Mouse (Mus musculus): ENCODE data around the gene Brd2. TPM values are rescaled to one million over a fixed set of nuclear protein-coding genes. Genes with fewer than 3 reads are reported as not detected.

The Brd2 gene
- 118 and 172 TPM in 2 replicates for polyA plus RNA-seq (2011; ENCODE audit: insufficient read depth, insufficient read length, low replicate concordance, missing spikeins)

DNA sequence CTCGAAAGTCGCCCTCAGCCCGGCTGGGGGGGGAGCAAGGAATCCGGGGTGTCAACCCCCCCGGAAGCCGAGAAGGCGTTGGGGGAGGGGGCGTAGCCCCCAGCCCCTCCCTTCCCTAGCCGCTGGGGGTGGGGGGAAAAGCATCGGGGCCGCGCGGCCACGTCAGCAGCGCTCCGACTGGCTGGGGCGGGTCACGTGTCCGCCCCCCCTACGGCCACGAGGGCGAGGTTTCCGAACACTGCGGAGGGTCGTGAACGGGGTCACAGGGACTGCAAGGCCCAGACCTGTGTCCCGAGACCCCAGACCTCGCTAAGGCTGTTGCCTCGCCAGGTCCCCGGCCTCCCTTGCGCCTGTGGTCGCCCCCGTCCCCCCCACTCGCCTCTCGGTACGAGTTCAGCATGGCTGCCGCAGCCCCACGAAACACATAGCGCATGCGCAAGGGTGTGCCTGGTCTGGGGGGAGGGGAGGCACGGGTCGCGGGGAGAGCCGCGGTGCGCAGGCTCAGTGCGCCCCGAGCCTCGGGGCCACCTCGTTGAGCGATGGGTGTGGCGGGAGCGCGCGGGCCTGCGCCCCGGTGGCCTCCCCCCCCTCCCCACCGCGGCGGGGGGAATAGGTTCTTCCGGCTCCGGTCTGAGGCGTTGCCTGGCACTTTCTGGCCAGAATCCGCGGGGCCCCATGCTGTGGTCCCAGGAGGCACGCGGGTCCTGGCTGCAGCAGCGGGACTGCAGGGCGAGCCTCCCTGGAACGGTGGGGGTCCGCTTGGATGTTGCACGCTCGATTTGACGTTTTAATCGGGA is at the start of gene Brd2:
Brd2 (minus strand) TSS at position 447 of the 797 bp plus-strand sequence.
- H3K4me1 ChIP-seq (ENCODE audit: control insufficient read depth, insufficient read depth, low read length), result peaks cover 6% of the 10 kb centered on the region; the same call in 1 of the 2 replicates
- peak within 1 kb of the TSS; percentile 88 for H3K4me3 ChIP-seq (replicated peaks; ENCODE audit: control insufficient read depth, low read depth, low read length)
- WGBS, result under 1% methylated on average over 74 of the region's 75 CpGs
- TF ChIP-seq POLR2A (IDR thresholded peaks at IDR 0.05; ENCODE audit: borderline replicate concordance, control insufficient read depth, low read depth, low read length) (peak; percentile 51; the same call in 1 of the 2 replicates), CTCF (IDR thresholded peaks at IDR 0.05; ENCODE audit: control insufficient read depth, insufficient read depth, low read length) (no peak)
- H3K27ac ChIP-seq (ENCODE audit: control insufficient read depth, insufficient read depth, low read depth, low read length, poor library complexity), result peak within 1 kb of the TSS; percentile 95

DNA sequence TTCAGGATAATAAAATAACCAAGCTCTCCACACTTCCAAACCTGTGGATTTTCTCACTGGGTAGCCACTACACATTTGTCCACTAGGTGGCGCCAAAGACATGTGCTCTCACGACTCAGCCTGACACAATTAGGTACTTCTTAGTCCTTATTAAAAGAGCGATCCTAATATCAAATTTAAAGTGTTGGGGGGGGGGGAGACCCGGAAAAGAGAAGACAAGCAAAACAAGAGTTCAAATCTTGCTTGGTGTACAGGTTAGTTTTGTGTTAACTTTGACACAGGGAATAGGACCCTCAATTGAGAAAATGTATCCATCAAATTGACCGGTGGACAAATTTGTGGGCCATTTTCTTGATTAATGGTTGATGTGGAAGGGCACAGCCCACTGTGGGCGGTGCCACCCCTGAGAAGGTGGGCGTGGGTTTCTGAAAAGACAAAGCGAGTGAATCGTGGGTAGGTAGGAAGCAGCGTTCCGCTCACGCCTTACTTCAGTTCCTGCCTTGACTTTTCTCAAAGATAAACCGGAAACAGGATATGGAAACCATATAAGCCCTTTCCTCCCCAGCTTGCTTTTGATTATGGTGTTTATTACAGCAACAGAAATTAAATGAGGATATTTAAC is 48.6 kb upstream of the Brd2 start:
- Histone ChIP-seq H3K27ac (ENCODE audit: control insufficient read depth, insufficient read depth, low read depth, low read length, poor library complexity) (peak overlapping the region; percentile 30; the same call in 1 of the 2 replicates), H3K4me1 (ENCODE audit: control insufficient read depth, insufficient read depth, low read length) (peaks cover 2% of the 10 kb centered on the region; the same call in 1 of the 2 replicates), H3K4me3 (replicated peaks; ENCODE audit: control insufficient read depth, low read depth, low read length) (peak overlapping the region; percentile 56)
- WGBS, result under 1% methylated on average over 13 of the region's 13 CpGs
- TF ChIP-seq CTCF (IDR thresholded peaks at IDR 0.05; ENCODE audit: control insufficient read depth, insufficient read depth, low read length) (peak; percentile 82), POLR2A (IDR thresholded peaks at IDR 0.05; ENCODE audit: borderline replicate concordance, control insufficient read depth, low read depth, low read length) (no peak)

DNA sequence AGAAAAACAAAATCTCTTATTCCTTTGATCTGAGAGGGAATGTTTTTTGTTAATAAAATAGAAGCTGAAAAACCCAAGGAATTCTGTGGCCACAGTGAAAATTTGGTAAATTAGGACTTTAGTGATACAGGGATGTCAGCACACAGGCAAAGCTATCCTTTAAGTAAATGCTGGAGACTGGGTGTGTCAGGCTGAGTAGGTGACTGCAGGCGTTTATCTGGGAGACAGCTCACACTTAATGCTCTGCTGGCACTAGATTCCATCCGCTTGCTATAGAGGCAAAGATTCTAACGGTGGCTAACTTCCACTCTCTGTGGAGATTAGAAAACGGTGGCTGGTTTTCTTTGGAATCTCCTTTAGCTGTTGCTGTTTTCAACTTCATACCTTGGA is 48.0 kb upstream of the Brd2 start:
- Histone ChIP-seq H3K4me3 (replicated peaks; ENCODE audit: control insufficient read depth, low read depth, low read length) (no peak overlapping the region), H3K27ac (ENCODE audit: control insufficient read depth, insufficient read depth, low read depth, low read length, poor library complexity) (no peak overlapping the region), H3K4me1 (ENCODE audit: control insufficient read depth, insufficient read depth, low read length) (peaks cover 2% of the 10 kb centered on the region; the same call in 1 of the 2 replicates)
- 2% methylated on average over 4 of the region's 4 CpGs for WGBS
- TF ChIP-seq POLR2A (IDR thresholded peaks at IDR 0.05; ENCODE audit: borderline replicate concordance, control insufficient read depth, low read depth, low read length), result no peak
- no peak for TF ChIP-seq CTCF (IDR thresholded peaks at IDR 0.05; ENCODE audit: control insufficient read depth, insufficient read depth, low read length)

DNA sequence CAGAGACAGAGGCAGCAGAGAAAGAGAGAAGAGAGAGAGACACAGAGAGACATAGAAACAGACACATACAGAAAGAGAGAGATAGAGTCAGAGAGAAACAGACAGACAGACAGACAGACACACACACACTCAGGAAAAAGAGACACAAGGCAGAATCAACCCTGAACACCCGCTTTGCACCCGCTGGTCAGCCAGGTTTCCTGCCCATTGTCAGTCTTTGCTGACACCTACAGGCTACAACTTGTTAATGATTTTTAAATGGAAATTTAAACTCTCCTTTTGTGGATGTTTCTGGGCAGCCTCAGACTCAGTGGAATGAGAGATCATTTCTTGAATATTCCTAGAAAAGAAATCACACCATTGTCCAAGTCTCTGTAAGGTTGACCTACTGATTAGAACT is 46.8 kb upstream of the Brd2 start:
- no peak overlapping the region for H3K4me3 ChIP-seq (replicated peaks; ENCODE audit: control insufficient read depth, low read depth, low read length)
- peak; percentile 74 for TF ChIP-seq CTCF (IDR thresholded peaks at IDR 0.05; ENCODE audit: control insufficient read depth, insufficient read depth, low read length)
- TF ChIP-seq POLR2A (IDR thresholded peaks at IDR 0.05; ENCODE audit: borderline replicate concordance, control insufficient read depth, low read depth, low read length), result no peak
- 1% methylated on average over 2 of the region's 2 CpGs for WGBS

DNA sequence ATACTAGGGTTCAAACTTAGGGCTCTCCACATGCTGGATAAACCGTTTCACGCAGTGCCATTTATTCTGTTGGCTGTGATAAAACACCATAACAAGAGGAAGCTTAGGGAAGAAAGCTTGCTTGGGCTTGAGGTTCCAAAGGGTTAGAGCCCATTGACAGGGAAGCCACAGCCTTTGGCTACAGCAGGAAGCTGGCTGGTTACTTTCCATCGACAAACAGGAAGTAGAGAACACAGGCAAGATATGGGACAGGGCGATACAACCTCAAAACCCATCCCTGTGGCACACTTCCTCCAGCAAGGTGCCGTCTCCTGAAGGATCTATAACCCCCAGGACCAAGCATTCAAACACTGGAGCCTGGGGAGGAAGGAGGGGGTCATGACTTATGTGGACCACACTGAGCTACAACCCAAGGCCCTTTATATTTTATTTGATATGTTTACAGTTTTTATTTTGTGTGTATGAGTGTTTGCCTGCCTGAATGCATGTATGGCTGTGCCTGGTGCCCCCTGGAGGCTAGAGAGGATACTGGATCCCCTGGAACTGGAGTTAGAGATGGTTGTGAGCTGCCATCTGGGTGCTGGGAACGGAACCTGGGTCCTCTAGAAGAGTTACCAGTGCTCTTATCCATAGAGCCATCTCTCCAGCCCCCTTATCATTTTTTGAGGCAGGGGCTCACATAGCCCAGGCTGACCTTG is 42.7 kb upstream of the Brd2 start:
- WGBS, result 20% methylated on average over 6 of the region's 6 CpGs
- no peak overlapping the region for H3K4me3 ChIP-seq (replicated peaks; ENCODE audit: control insufficient read depth, low read depth, low read length)
- TF ChIP-seq CTCF (IDR thresholded peaks at IDR 0.05; ENCODE audit: control insufficient read depth, insufficient read depth, low read length) (peak; percentile 37; the same call in 1 of the 2 replicates), POLR2A (IDR thresholded peaks at IDR 0.05; ENCODE audit: borderline replicate concordance, control insufficient read depth, low read depth, low read length) (no peak)
- no peaks in the 10 kb centered on the region; the same call in 1 of the 2 replicates for H3K4me1 ChIP-seq (ENCODE audit: control insufficient read depth, insufficient read depth, low read length)
- no peak overlapping the region for H3K27ac ChIP-seq (ENCODE audit: control insufficient read depth, insufficient read depth, low read depth, low read length, poor library complexity)

More for the DNA sequence above, 46.8 kb upstream of the Brd2 start:
- Histone ChIP-seq H3K4me1 (ENCODE audit: control insufficient read depth, insufficient read depth, low read length) (peaks cover 2% of the 10 kb centered on the region; the same call in 1 of the 2 replicates), H3K27ac (ENCODE audit: control insufficient read depth, insufficient read depth, low read depth, low read length, poor library complexity) (no peak overlapping the region)

DNA sequence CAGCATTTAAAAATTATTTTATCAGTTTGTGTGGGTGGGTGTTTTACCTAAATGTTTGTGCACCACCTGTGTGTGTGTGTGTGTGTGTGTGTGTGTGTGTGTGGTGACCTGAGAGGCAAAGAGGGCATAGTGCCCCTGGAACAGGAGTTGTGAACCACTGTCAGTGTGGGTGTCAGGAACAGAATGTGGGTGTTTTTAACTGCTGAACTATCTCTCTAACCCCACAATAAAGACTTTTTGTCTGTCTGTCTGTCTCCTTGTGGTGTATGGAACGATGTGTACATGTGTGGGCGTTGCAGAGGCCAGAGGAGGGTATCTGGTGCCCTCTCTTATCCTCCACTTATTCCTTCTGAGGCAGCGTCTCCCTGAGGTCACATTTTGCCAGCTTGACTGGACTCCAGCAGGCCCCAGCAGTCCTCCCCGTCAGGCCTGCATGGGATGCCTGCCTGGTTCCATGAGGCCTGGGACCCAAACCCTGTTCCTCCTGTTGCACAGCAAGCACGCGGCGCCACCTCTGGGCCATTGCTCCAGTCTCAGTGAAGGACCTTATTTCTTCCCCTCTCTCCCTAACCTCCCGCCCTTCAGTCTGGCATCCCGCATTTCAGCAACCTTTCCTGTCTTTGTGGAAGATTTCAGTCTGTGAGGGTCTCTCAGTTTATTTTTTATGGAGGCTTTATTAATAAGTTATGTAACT is 41.9 kb upstream of the Brd2 start:
- Histone ChIP-seq H3K27ac (ENCODE audit: control insufficient read depth, insufficient read depth, low read depth, low read length, poor library complexity) (no peak overlapping the region), H3K4me1 (ENCODE audit: control insufficient read depth, insufficient read depth, low read length) (no peaks in the 10 kb centered on the region; the same call in 1 of the 2 replicates), H3K4me3 (replicated peaks; ENCODE audit: control insufficient read depth, low read depth, low read length) (no peak overlapping the region)
- WGBS, result 38% methylated on average over 9 of the region's 9 CpGs
- TF ChIP-seq POLR2A (IDR thresholded peaks at IDR 0.05; ENCODE audit: borderline replicate concordance, control insufficient read depth, low read depth, low read length) (no peak), CTCF (IDR thresholded peaks at IDR 0.05; ENCODE audit: control insufficient read depth, insufficient read depth, low read length) (peak; percentile 66)

DNA sequence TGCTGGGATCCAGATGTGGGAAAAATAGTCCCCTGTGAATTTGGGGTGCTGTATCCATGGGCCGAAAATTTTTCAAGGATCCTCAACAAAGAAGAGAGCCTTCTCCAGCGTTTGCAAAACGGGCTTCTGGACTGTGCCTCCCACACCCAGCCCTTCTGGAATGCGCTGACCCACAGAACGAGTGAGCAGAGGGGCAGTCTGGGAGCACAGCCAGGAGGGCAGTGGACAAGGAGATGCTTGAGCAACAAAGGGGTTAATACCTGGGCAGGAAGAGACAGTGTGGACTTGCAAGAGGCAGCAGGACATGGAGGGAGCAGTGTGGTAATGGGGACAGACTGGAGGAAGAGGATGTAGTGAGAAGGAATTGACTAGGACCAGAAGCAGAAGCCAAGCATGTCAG is 33.1 kb upstream of the Brd2 start:
- no peak overlapping the region for H3K4me3 ChIP-seq (replicated peaks; ENCODE audit: control insufficient read depth, low read depth, low read length)
- no peak for TF ChIP-seq CTCF (IDR thresholded peaks at IDR 0.05; ENCODE audit: control insufficient read depth, insufficient read depth, low read length)
- no peak for TF ChIP-seq POLR2A (IDR thresholded peaks at IDR 0.05; ENCODE audit: borderline replicate concordance, control insufficient read depth, low read depth, low read length)
- H3K27ac ChIP-seq (ENCODE audit: control insufficient read depth, insufficient read depth, low read depth, low read length, poor library complexity), result no peak overlapping the region
- no peaks in the 10 kb centered on the region; the same call in none of the 2 replicates for H3K4me1 ChIP-seq (ENCODE audit: control insufficient read depth, insufficient read depth, low read length)
- WGBS, result 77% methylated on average over 5 of the region's 5 CpGs

Measured in bone marrow, adult 2 months (tissue).